Comparison of ENCODE assay signal across 10 mouse cellular contexts in the genomic region with DNA sequence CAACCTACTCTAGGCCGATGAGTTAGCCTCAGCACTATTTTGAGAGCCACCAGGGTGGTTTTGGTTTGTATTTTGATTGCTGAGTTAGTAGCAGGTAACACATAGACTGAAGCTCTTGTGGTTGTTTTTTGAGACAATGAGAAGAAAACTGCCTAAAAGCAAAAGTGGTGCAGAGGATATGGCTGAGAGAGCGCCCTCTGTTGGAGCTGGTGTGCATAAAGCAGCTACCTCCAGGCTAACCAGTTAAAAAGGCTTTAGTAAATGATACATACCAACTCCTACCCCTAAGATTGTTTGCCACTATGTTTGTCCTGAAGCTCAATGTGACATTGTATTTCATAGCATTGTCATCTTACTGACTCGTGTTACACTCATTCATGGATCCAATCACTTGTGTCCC. TPM values are rescaled to one million over a fixed set of nuclear protein-coding genes. Genes with fewer than 3 reads are reported as not detected.
DNase-seq lines count a peak whose midpoint lies in the region; ATAC-seq and TF ChIP-seq lines count a peak whose summit lies in the region.
"Had no signal": no experiment of that assay in that cellular context is flagged by ENCODE, and none has a peak within 500 bp of the region (broad histone marks: within the 10 kb centered on the region; RNA-seq: fewer than 3 reads in every experiment).

No protein-coding gene starts in this region.

- peak; percentile 12 to 37 for DNase-seq in adrenal gland, adult 18-20 months (ENCODE audit: low spot score in 2 of 2)
- no peak for DNase-seq in adrenal gland, adult 2 months
- peak; percentile 13 for DNase-seq in liver
- no peak for DNase-seq in liver, embryonic 11.5 days (ENCODE audit: low spot score)
- DNase-seq in right cerebral cortex, adult 18-20 months, result no peak
- DNase-seq: liver, embryonic 13.5 days had no signal

- ATAC-seq in liver, embryonic 11.5 days (replicated peaks; ENCODE audit: low FRiP score), result no peak
- ATAC-seq in common myeloid progenitor, adult 5-6 weeks (replicated peaks; ENCODE audit: low read depth, poor library complexity, severe bottlenecking), result peak; percentile 65; the same call in 1 of the 2 replicates
- no peak for ATAC-seq in intestine, embryonic 16.5 days

- H3K4me1 ChIP-seq in liver, embryonic 11.5 days (replicated peaks; ENCODE audit: control insufficient read depth, insufficient read depth, low read length), result no peaks in the 10 kb centered on the region
- no peaks in the 10 kb centered on the region for H3K4me1 ChIP-seq in small intestine, adult 2 months (ENCODE audit: control insufficient read depth, insufficient read depth, insufficient read length, low read length)
- no peaks in the 10 kb centered on the region for H3K4me1 ChIP-seq in intestine, embryonic 16.5 days (ENCODE audit: control insufficient read depth, insufficient read depth, low read length)
- H3K4me1 ChIP-seq: liver, embryonic 13.5 days had no signal

- no peak overlapping the region for H3K4me2 ChIP-seq in liver, embryonic 11.5 days
- H3K4me2 ChIP-seq in intestine, embryonic 16.5 days (ENCODE audit: low read depth, low read length), result no peak overlapping the region
- H3K4me2 ChIP-seq: heart, embryonic 11.5 days; liver, embryonic 13.5 days had no signal

- H3K4me3 ChIP-seq in liver, embryonic 11.5 days (ENCODE audit: low read depth, low read length), result no peak overlapping the region
- H3K4me3 ChIP-seq in small intestine, adult 2 months (ENCODE audit: low read depth, low read length), result no peak overlapping the region
- H3K4me3 ChIP-seq in intestine, embryonic 16.5 days (ENCODE audit: low read length), result no peak overlapping the region
- H3K4me3 ChIP-seq: liver, embryonic 13.5 days had no signal

- no peak overlapping the region for H3K9ac ChIP-seq in liver, embryonic 11.5 days (ENCODE audit: low read depth, low read length)
- H3K9ac ChIP-seq in intestine, embryonic 16.5 days (ENCODE audit: low read depth, low read length), result no peak overlapping the region
- H3K9ac ChIP-seq: liver, embryonic 13.5 days had no signal

- no peaks in the 10 kb centered on the region for H3K36me3 ChIP-seq in liver, embryonic 11.5 days (ENCODE audit: control insufficient read depth, insufficient read depth, low read length)
- no peaks in the 10 kb centered on the region for H3K36me3 ChIP-seq in small intestine, adult 2 months (ENCODE audit: control insufficient read depth, insufficient read depth, low read length)
- no peaks in the 10 kb centered on the region for H3K36me3 ChIP-seq in intestine, embryonic 16.5 days (ENCODE audit: control insufficient read depth, insufficient read depth, low read length)
- H3K36me3 ChIP-seq: liver, embryonic 13.5 days had no signal

- 56% methylated on average over 3 of the region's 3 CpGs for WGBS in liver, embryonic 11.5 days
- WGBS in small intestine, adult 2 months, result 66% methylated on average over 3 of the region's 3 CpGs
- WGBS in intestine, embryonic 16.5 days, result 65% methylated on average over 3 of the region's 3 CpGs

- peak; percentile 49; the same call in 1 of the 2 replicates for TF ChIP-seq CTCF in small intestine, adult 2 months (IDR thresholded peaks at IDR 0.05; ENCODE audit: extremely low read depth, insufficient read length, insufficient replicate concordance, low read depth, low read length)

- H3K27me3 ChIP-seq in liver, embryonic 11.5 days (replicated peaks; ENCODE audit: control insufficient read depth, insufficient read depth, low read length), result no peaks in the 10 kb centered on the region
- no peaks in the 10 kb centered on the region for H3K27me3 ChIP-seq in small intestine, adult 2 months (ENCODE audit: control insufficient read depth, insufficient read depth, low read length)
- H3K27me3 ChIP-seq in intestine, embryonic 16.5 days (replicated peaks; ENCODE audit: control insufficient read depth, insufficient read depth, low read length), result no peaks in the 10 kb centered on the region
- H3K27me3 ChIP-seq: liver, embryonic 13.5 days had no signal

- H3K9me3 ChIP-seq in liver, embryonic 11.5 days (ENCODE audit: control insufficient read depth, low read length), result no peaks in the 10 kb centered on the region
- no peaks in the 10 kb centered on the region for H3K9me3 ChIP-seq in intestine, embryonic 16.5 days (ENCODE audit: control insufficient read depth, low read length)
- H3K9me3 ChIP-seq: liver, embryonic 13.5 days had no signal

- H3K27ac ChIP-seq in liver, embryonic 11.5 days (ENCODE audit: low read depth, low read length), result no peak overlapping the region
- no peak overlapping the region for H3K27ac ChIP-seq in small intestine, adult 2 months (ENCODE audit: insufficient read depth, low read depth, low read length)
- no peak overlapping the region for H3K27ac ChIP-seq in intestine, embryonic 16.5 days (ENCODE audit: low read length)
- H3K27ac ChIP-seq: liver, embryonic 13.5 days had no signal

- TF ChIP-seq POLR2A in small intestine, adult 2 months (IDR thresholded peaks at IDR 0.05; ENCODE audit: low read depth, low read length), result no peak

RNA-seq across cellular contexts. Expression of gene Nsrp1, which starts 54.3 kb away (rescaled TPM):
- total RNA-seq in adrenal gland, adult 18-20 months (2021), result 10 to 100 TPM; 21.0 to 28.0 TPM
- 10 to 100 TPM; 20.0 to 28.1 TPM for total RNA-seq in adrenal gland, adult 2 months (2021)
- 0.15 and 0.29 TPM in 2 replicates for polyA plus RNA-seq in adrenal gland, adult 2 months (2012; rRNA removed)
- polyA plus RNA-seq in liver, embryonic 11.5 days (2014; fragmentation: Nextera tagmentation; extraction: Ambion mirVana), result 37.4 and 45.6 TPM in 2 replicates
- 31.0 and 33.9 TPM in 2 replicates for total RNA-seq in common myeloid progenitor, adult 5-6 weeks (2017)
- polyA plus RNA-seq in small intestine, adult 2 months (2012; rRNA removed), result 0.27 and 0.41 TPM in 2 replicates
- polyA plus RNA-seq in intestine, embryonic 16.5 days (2015; fragmentation: Nextera tagmentation; extraction: Ambion mirVana), result 43.0 and 50.4 TPM in 2 replicates

RNA-seq across cellular contexts. Expression of gene Efcab5, which starts 56.2 kb away (rescaled TPM):
- total RNA-seq in adrenal gland, adult 18-20 months (2021), result under 1 TPM; 0.22 to 0.80 TPM
- total RNA-seq in adrenal gland, adult 2 months (2021), result under 1 TPM; 0.20 to 0.66 TPM
- polyA plus RNA-seq in adrenal gland, adult 2 months (2012; rRNA removed), result 0.07 and 0.08 TPM in 2 replicates
- polyA plus RNA-seq in liver, embryonic 11.5 days (2014; fragmentation: Nextera tagmentation; extraction: Ambion mirVana), result 0.41 and 0.73 TPM in 2 replicates
- total RNA-seq in common myeloid progenitor, adult 5-6 weeks (2017), result 0.55 and 0.92 TPM in 2 replicates
- polyA plus RNA-seq in small intestine, adult 2 months (2012; rRNA removed), result 0.27 and 1.1 TPM in 2 replicates
- 0.18 and 0.37 TPM in 2 replicates for polyA plus RNA-seq in intestine, embryonic 16.5 days (2015; fragmentation: Nextera tagmentation; extraction: Ambion mirVana)

Comparison
In these comparisons a context has a peak if more than half of its experiments do, and no peak if none do; other contexts are left out.
1. DNase-seq: peak in adrenal gland, adult 18-20 months (2 of 2) and liver (single experiment); none in adrenal gland, adult 2 months (single experiment), liver, embryonic 11.5 days (single experiment) and right cerebral cortex, adult 18-20 months (single experiment).
2. RNA of gene Nsrp1, which starts 54.3 kb away (polyA plus RNA-seq): 43.0 to 50.4 TPM in intestine, embryonic 16.5 days and 37.4 to 45.6 TPM in liver, embryonic 11.5 days; 0.27 to 0.41 TPM in small intestine, adult 2 months and 0.15 to 0.29 TPM in adrenal gland, adult 2 months; every median in the first group is over 10 times any median in the second.